Mouse (Mus musculus): Measurements from ENCODE around the gene Slc35b2.

The Slc35b2 gene

DNA sequence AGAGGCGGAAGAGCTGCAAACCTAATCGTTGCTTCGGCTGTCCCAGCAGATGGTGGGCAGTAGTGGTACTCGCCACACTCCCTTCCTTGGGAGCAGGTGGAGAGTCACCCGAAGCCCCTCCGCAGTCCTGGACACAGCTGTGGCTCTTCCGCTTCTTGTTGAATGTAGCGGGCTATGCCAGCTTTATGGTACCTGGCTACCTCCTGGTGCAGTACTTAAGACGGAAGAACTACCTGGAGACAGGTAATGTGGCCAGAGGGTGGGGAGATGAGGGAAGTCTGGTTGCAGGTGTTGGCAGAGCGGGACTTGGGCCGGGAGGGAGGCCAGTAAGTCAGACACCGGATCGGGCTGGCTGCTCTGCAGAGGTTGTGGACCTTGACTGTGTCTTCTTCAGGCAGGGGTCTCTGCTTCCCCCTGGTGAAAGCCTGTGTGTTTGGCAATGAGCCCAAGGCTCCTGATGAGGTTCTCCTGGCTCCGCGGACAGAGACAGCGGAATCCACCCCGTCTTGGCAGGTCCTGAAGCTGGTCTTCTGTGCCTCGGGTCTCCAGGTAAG, 934 bp downstream of the Slc35b2 start:
- no peak for DNase-seq (ENCODE audit: low read depth, low spot score)

DNA sequence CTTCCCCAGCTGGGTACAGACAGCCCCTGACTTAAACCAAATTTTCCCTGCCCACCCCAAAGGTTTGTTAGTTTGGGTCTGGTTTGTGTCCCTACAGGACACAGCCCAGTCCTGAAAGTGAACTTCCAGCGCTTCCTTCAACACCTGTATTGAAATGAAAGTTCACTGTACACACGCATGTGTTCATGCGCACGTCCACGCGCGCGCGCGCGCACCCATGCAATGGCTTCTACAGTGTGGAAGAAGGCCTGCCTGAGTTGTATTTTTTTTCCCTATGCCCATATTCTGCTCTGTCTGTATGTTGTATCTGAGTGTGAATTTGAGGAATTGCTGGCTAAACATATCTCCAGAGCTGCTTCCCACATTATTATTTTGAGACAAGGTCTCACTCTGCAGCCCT, 1.4 kb downstream of the Slc35b2 start:
- no peak for DNase-seq (ENCODE audit: low read depth, low spot score)

DNA sequence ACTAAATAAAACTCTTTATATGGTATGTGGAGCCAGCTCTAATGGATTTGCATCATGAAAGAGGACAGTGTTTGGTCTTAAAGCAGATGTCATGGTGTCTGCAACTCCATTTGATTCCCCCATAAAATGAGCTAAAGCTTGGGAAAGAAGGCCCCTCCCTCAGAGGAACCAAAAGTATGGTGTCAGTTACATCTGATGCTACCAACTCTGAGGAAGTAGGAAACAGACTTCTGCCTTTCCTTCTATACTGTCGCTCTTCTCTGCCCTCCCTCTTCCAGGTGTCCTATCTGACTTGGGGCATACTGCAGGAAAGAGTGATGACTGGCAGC, 2.3 kb downstream of the Slc35b2 start:
- DNase-seq (ENCODE audit: low read depth, low spot score), result no peak

DNA sequence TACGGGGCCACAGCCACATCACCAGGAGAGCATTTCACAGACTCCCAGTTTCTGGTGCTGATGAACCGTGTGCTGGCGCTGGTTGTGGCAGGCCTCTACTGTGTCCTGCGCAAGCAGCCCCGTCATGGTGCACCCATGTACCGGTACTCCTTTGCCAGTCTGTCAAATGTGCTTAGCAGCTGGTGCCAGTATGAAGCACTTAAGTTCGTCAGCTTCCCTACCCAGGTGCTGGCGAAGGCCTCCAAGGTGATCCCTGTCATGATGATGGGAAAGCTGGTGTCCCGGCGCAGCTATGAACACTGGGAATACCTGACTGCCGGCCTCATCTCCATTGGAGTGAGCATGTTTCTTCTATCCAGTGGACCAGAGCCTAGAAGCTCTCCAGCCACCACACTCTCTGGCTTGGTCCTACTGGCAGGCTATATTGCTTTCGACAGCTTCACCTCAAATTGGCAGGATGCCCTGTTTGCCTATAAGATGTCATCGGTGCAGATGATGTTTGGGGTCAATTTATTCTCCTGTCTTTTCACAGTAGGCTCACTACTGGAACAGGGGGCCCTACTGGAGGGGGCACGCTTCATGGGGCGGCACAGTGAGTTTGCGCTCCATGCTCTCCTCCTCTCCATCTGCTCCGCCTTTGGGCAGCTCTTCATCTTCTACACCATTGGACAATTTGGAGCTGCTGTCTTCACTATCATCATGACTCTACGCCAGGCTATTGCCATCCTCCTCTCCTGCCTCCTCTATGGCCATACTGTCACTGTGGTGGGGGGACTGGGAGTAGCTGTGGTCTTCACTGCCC, 2.9 kb downstream of the Slc35b2 start:
- no peak for DNase-seq (ENCODE audit: low read depth, low spot score)

DNA sequence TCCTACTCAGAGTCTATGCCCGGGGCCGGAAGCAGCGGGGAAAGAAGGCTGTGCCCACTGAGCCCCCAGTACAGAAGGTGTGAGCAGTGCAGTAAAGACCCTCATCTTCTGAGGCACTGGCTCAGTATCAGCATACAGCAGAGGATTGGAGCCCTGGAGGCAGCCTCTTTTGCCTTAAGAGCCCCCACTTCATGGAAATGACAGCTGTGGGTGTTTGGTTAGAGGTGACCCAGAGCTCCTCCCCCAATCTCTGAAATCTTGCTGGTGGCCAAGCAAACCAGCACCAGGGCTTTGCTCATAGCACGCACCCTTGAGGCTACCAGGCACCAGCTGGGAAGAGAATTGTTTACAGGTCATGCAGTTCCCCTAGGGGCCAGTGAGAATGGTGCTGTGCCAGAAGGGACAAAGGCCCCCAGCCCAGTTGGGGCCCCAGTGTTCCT, 3.5 kb downstream of the Slc35b2 start:
- no peak for DNase-seq (ENCODE audit: low read depth, low spot score)

DNA sequence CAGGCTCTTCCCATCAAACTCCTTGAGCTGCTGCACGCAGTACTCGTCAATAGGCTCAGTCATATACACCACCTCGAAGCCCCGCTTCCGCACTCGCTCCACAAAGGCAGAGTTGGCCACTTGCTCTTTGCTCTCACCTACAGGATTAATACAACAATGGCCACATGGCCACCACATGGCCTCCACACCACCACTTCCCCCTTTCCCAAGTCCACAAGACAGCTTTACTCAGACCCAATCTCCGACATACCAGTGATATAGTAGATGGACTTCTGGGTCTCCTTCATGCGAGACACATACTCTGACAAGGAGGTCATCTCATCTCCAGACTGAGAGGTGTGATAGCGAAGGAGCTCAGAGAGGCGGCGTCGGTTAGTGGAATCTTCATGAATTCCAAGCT, 5.3 kb downstream of the Slc35b2 start:
- no peak for DNase-seq (ENCODE audit: low read depth, low spot score)

DNA sequence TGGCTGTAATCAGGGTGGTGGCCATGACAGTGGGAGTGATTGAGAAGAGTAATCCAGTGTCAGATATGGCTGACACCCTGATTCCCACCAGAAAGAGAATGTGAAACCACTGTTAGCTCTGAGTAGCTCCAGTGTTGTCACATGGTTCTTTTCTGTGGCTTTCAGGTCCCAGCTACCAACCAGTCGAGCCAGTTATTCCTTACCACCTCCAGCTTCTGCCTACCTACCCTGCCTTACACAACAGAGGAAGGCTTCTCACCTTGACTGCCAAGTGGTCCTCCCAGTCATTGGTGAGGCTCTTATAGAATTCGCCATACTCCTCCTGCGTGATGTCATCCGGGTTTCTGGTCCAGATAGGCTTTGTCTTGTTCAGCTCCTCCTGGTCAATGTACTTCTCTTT, 6.3 kb downstream of the Slc35b2 start:
- no peak for DNase-seq (ENCODE audit: low read depth, low spot score)

DNA sequence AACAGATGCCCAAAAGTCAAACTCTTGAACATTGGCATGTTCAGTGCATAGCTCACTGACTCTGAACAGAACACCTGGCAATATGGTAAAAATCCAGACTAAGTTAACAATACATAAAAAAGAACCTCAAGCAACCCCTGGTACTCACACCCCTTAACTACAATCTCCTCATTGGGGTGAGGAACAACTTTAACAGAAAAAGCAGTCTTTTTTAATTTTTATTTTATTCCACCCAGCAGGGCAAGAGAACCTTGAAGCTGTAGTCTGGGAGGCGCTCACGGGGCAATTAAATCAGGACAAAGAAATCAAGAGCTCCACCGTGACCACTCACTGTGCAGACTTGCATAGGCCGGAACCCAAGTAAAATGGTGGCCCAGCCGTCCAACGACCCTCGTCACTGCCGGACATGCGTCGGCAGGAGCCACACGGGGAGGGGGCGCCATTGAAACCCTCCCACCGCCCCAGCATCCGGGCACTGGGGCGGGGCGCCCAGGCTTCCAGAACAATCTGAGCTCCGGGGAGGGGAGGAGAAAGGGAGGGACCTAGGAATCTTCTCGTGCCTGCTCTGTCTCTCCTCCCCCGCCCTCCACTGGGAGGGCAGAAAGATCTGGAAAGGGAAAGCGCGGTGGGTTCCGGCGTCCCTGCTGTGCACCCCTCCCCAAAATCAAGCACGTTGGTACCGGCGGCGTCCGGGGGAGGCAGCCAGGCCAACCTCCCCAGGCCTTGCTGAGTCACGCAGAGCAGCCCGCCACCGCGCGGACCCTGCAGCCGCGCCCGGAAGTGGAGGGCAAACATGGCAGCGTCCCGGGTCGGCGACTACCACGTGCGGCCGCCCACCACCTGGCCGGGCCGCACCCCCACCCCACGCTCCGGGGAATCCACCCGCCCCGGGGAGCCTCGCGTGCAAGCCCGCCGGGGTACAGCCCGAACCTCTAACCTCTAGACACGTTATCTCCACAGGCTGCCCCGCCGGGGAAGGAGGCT, 8.7 kb downstream of the Slc35b2 start:
- DNase-seq (ENCODE audit: low read depth, low spot score), result no peak

DNA sequence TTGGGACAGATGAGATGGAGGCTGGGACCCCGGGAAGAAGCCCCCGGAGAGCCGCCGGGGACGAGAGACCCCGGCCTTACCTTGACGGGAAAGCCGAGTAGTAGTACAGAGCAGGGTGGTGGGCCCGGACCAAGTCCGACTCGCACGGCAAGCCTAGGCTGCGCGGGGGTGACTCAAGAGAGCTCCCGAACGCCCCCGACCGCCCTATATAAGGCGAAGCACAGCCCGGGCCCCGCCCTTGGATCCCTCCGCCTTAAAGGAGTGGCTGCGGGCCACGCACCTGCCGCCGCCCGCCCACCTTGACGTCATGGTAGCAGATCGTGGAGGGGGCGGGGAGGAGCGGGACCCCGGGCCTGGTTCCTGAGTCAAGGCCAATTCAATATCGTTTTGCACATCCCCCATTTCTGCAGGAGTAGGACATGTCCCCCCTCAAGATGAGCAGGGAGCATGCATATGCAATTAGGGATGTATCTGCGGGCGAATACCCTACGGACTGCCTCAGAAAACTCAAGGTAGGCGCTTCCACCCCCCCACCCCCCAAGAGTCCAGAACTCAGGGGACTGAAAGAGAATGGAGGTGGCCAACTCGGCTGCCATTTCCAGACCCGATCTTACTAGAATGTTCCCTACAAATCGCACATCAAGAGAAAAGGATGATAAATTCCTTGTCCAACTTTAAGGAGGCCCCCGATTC, 9.6 kb downstream of the Slc35b2 start, which contains the start of gene Hsp90ab1:
Gene Hsp90ab1 (minus strand): TSS at position 185 of the 693 bp plus-strand sequence.
- DNase-seq (ENCODE audit: low read depth, low spot score), result peak; percentile 90

DNA sequence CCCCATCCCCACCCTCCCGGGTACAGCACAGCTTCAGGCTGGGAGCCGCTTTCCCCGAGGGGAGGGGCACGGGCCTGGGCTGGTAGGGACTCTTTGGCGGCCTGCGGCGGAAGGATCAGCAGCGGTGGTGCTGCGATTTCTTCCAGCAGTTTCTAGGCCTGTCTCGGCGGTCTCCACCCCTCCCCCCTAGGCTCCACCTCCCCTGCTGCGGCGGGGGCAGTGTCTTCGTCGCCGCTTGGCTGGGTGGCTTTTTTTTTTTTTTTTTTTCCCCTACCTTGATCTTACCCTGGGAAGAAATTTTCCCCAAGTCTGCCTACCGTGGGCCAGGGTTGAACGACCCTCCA, 10.1 kb downstream of the Slc35b2 start:
- peak; percentile 76 for DNase-seq (ENCODE audit: low read depth, low spot score)

DNA sequence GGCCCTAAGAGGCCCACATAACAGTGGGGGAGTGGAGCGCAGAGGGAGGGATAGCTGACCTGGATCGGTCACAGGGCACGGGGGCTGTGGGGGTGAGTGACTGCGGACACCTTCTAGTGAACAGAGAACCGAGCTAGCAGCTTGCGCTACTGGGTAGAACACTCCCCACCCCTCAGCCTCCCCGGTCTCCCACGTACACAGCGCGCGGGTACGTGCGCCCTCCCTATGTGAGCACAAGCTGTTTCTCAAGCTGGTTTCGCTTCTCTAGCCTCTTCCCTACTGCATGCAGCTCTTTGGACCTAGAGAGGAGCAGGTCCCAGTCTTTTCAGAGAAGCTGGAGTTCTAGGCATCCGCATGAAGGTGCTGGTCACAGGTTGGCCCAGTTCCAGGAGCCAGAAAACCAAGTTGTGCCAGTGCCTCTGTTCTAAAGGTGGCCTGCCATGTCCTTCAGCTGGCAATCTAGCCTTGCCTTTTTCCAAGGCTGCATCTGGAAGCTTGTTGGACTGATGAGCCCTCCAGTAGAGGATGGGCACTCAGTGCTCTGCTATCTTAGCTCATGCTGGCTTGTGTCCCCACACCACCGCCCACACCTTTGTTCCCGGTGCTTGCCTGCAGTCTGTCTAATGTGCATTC, 10.6 kb downstream of the Slc35b2 start:
- no peak for DNase-seq (ENCODE audit: low read depth, low spot score)

DNA sequence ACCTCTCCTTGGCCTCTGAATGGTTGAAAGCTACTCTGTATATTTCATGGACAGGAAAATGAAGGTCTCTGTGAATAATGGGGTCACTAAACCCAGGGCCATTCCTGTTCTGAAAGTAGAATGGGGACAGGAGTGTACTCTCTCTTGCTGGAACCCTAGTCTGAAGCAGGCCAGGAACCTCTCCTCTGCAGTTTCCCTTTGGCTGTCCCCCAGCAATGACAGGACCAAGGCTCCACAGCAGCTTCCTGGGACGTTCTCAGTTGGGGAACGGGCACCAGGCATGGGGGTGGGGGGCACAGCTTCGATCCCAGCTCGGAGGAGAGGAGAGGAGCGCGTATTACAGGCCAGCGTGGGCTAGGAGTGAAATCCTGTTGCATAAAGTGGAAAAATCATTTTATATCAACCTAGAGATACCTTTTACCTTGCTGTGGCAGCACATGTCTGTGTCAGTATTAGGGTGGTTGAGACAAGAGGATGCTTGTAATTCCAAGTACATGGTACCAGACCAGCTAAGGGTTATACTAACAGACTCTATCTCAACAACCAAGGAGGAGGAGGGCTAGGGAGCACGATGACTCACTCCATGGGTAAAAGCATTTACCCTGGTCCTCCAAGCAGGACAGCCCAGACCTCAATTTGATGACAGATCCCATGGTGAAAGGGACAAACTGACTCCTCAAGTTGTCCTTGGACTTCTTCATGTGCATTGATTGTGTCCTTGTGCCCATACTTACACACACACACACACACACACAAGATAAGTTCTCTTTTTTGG, 11.6 kb downstream of the Slc35b2 start:
- DNase-seq (ENCODE audit: low read depth, low spot score), result no peak

DNA sequence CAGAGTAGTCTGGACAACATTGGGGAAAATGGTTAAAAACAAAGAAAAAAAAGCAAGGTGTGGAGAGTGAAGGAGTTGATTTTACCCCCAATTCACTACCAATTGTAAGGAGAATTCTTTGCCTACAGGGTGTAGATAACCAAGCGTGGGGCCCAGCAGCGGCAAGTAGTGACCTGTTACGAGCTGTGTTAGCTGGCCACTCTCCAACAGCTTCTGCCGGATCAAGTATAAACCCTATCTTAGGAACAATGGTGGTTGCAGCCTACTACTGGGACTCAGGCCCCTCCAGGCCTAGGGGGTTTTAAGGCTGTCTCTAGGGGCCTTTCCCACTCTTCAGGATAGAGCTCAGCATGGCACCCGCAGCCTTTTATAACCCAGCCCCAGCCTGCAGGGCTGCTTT, 14.6 kb downstream of the Slc35b2 start:
- DNase-seq (ENCODE audit: low read depth, low spot score), result no peak

DNA sequence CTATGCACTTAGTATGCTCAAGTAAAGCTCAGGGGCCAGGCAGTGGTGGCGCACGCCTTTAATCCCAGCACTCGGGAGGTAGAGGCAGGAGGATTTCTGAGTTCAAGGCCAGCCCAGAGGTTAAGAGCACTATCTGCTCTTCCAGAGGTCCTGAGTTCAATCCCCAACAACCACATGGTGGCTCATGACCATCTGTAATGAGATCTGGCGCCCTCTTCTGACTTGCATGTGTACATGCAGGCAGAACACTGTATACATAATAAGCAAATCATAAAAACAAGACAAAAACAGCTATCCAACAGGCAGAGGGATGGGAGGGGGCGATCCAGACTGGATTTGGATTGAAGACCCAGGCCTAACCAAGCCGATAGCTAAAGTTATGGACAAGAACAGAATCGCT, 15.2 kb downstream of the Slc35b2 start:
- no peak for DNase-seq (ENCODE audit: low read depth, low spot score)

DNA sequence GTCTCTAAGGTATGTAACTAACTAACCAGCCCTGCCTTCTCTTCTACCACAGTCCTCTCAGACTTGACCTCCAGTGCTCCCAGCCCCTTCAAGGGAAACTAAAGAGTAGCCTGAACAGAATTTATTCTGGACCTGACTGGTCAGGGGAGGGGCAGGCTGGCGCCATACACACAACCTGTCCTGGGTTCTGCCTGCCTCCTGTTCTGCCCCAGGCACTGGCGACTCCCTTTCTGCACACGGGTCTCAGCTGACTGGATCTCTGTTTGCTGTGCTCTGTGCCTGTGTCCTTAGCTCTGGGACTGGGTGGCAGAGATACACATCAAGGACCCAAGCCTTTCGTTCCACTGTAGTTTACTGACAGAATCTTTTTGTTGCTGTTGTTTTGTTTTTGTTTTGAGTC, 15.9 kb downstream of the Slc35b2 start:
- DNase-seq (ENCODE audit: low read depth, low spot score), result no peak

DNA sequence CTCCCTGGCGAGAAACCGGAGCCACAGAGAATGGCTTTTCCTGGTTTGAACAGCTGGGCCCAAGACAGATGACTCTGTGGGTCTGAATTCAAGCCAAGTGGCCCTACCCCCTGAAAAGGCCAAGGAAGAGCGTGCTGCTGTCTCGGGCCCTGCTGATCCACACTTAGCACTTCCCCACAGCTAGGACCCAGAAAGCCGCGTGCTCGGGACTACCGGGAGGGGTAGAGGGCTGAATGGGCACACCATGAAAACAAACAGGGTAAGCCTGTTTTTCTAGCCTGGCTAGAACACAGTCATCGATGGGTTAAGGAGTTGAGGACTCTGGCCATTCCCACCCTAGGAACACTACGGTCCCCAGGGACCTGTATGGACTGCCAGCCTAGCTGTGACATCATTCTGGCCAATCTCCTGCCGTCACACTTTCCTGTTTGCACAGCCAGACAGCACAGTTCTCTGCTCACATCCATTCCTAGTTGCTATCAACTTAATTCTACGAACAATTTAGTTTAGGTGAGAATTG, 17.3 kb downstream of the Slc35b2 start:
- no peak for DNase-seq (ENCODE audit: low read depth, low spot score)

DNA sequence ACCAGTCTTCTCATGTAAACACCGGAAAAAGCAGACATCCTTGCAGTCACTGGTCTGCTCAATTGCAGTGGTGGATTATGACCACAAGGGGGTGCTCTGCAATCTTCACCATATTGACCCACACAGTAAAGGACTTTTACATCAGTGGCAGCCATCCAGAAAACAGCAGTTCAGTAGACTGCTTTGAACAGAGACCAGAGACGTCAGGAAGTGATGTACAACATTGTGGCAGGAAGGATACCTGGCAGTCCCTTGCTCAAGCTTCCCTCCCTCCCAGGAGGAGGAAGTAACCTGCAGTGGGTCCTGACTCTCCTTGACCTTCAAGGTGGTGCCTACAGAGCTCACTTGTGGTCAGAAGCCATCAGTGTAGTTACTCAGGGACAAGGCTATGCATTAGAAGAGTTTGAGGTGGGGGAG, 17.9 kb downstream of the Slc35b2 start:
- no peak for DNase-seq (ENCODE audit: low read depth, low spot score)

DNA sequence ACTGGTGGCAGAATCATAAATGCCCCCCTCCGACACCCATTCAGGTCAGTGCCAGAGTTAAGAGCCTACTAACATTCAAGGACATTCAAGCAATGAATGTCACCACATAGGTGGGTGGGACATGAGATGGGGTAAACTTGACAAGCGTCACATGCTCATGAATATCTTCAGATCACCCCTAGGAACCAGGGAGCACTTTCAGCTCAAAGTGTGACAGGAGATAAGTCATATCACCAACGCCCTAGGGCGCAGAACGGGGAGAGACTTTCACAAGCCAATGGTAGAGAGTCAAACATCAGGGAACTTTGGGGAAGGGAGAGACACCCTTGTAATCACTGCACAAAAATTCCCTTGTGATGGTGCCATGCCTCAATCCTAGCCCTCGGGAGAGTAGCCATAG, 18.5 kb downstream of the Slc35b2 start:
- no peak for DNase-seq (ENCODE audit: low read depth, low spot score)

DNA sequence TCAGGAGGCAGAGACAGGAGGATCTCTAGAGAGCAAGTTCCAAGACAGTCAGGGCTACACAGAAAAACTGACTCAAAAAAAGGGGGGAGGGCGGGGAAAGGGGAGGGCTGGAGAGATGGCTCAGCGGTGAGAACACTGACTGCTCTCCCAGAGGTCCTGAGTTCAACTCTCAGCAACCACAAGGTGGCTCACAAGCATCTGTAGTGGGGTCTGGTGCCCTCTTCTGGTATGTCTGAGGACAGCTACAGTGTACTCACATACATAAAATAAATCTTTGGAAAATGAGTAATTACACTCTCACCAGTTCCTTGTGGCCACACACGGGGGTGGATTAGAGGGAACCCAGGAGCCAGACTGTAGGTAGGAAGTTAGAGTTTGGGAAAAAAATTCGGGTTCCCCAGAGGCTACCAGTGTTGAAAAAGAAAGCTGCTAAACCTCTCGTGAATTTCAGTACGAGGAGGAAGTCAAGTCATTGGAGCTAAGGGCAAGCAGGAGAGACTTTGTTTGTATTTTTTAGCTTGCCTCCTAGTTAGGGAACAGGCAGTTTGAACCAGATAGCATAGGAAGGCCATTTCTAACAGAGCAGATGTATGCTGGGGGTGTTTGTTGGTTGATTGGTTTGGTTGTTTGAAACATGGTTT, 19.2 kb downstream of the Slc35b2 start:
- no peak for DNase-seq (ENCODE audit: low read depth, low spot score)

Data from retina, adult 2 months (tissue).